Mouse (Mus musculus): Measurements from ENCODE around the gene Lefty1. TPM values are rescaled to one million over a fixed set of nuclear protein-coding genes. Genes with fewer than 3 reads are reported as not detected.
A peak's percentile ranks its signal among the peaks of the same experiment; 100 is the strongest.

The Lefty1 gene
- polyA plus RNA-seq, 1 experiment, result 53.2 TPM

GRCm38 (mm10) chr1:180972941-180973340 lies 38.1 kb downstream of the Lefty1 start:
- TF ChIP-seq EP300 (IDR thresholded peaks at IDR 0.05; ENCODE audit: insufficient read depth, low read depth, low read length) (no peak), POLR2A (IDR thresholded peaks at IDR 0.05; ENCODE audit: insufficient read depth, low read length) (no peak), CTCF (IDR thresholded peaks at IDR 0.05; ENCODE audit: low read depth, low read length) (no peak)
- H3K36me3 ChIP-seq (ENCODE audit: control insufficient read depth, insufficient read depth, low read length, poor library complexity, severe bottlenecking), result no peaks in the 10 kb centered on the region
- no peak overlapping the region for H3K27ac ChIP-seq (ENCODE audit: insufficient read depth, low read length)
- H3K27me3 ChIP-seq (ENCODE audit: control insufficient read depth, insufficient read depth, low read length, poor library complexity, severe bottlenecking), result no peaks in the 10 kb centered on the region
- H3K4me3 ChIP-seq (ENCODE audit: low read depth, low read length), result no peak overlapping the region
- H3K9ac ChIP-seq (ENCODE audit: low read depth, poor library complexity, severe bottlenecking), result no peak overlapping the region
- no peaks in the 10 kb centered on the region for H3K9me3 ChIP-seq (replicated peaks; ENCODE audit: control insufficient read depth, insufficient read depth, low read length, poor library complexity, severe bottlenecking)
- H3K4me1 ChIP-seq (ENCODE audit: control insufficient read depth, insufficient read depth, low read length), result peaks cover 5% of the 10 kb centered on the region

GRCm38 (mm10) chr1:180974126-180974746 lies 39.4 kb downstream of the Lefty1 start:
- H3K4me1 ChIP-seq (ENCODE audit: control insufficient read depth, insufficient read depth, low read length), result peaks cover 5% of the 10 kb centered on the region
- no peaks in the 10 kb centered on the region for H3K27me3 ChIP-seq (ENCODE audit: control insufficient read depth, insufficient read depth, low read length, poor library complexity, severe bottlenecking)
- H3K27ac ChIP-seq (ENCODE audit: insufficient read depth, low read length), result no peak overlapping the region
- no peaks in the 10 kb centered on the region for H3K9me3 ChIP-seq (replicated peaks; ENCODE audit: control insufficient read depth, insufficient read depth, low read length, poor library complexity, severe bottlenecking)
- H3K9ac ChIP-seq (ENCODE audit: low read depth, poor library complexity, severe bottlenecking), result no peak overlapping the region
- no peak overlapping the region for H3K4me3 ChIP-seq (ENCODE audit: low read depth, low read length)
- H3K36me3 ChIP-seq (ENCODE audit: control insufficient read depth, insufficient read depth, low read length, poor library complexity, severe bottlenecking), result no peaks in the 10 kb centered on the region
- TF ChIP-seq EP300 (IDR thresholded peaks at IDR 0.05; ENCODE audit: insufficient read depth, low read depth, low read length), result no peak
- no peak for TF ChIP-seq POLR2A (IDR thresholded peaks at IDR 0.05; ENCODE audit: insufficient read depth, low read length)
- TF ChIP-seq CTCF (IDR thresholded peaks at IDR 0.05; ENCODE audit: low read depth, low read length), result peak; percentile 45

DNA sequence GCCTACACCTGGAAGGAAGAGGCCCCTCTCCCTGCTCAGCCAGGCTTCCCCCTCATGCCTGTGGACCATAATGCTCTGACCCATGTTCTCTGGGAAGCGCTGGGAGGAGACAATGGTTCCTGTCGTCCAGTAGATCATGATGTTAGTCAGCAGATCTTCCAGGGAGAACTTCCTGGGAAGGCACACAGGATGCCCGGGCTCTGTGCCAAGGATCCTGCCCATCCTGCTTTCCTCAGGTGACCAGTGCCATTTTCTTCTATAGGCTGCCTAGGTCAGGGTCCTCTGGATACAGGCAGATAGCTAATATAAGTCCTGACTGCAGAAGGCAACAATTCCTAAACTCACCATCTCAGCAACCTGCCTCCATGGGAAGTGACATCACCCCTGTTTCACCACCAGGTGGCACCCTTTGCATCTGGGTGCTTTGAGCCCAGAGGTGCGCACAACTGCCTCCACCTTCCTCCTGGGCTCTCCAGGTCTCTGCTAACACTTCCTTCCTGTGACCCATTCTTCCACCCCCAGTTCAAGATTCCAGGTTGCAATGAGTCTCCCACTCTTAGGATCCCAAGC lies 41.4 kb downstream of the Lefty1 start:
- H3K4me1 ChIP-seq (ENCODE audit: control insufficient read depth, insufficient read depth, low read length), result peaks cover 5% of the 10 kb centered on the region
- H3K27ac ChIP-seq (ENCODE audit: insufficient read depth, low read length), result no peak overlapping the region
- H3K27me3 ChIP-seq (ENCODE audit: control insufficient read depth, insufficient read depth, low read length, poor library complexity, severe bottlenecking), result no peaks in the 10 kb centered on the region
- no peak overlapping the region for H3K9ac ChIP-seq (ENCODE audit: low read depth, poor library complexity, severe bottlenecking)
- no peak overlapping the region for H3K4me3 ChIP-seq (ENCODE audit: low read depth, low read length)
- peak; percentile 98 for TF ChIP-seq CTCF (IDR thresholded peaks at IDR 0.05; ENCODE audit: low read depth, low read length)
- no peak for TF ChIP-seq EP300 (IDR thresholded peaks at IDR 0.05; ENCODE audit: insufficient read depth, low read depth, low read length)
- H3K9me3 ChIP-seq (replicated peaks; ENCODE audit: control insufficient read depth, insufficient read depth, low read length, poor library complexity, severe bottlenecking), result no peaks in the 10 kb centered on the region
- H3K36me3 ChIP-seq (ENCODE audit: control insufficient read depth, insufficient read depth, low read length, poor library complexity, severe bottlenecking), result no peaks in the 10 kb centered on the region

DNA sequence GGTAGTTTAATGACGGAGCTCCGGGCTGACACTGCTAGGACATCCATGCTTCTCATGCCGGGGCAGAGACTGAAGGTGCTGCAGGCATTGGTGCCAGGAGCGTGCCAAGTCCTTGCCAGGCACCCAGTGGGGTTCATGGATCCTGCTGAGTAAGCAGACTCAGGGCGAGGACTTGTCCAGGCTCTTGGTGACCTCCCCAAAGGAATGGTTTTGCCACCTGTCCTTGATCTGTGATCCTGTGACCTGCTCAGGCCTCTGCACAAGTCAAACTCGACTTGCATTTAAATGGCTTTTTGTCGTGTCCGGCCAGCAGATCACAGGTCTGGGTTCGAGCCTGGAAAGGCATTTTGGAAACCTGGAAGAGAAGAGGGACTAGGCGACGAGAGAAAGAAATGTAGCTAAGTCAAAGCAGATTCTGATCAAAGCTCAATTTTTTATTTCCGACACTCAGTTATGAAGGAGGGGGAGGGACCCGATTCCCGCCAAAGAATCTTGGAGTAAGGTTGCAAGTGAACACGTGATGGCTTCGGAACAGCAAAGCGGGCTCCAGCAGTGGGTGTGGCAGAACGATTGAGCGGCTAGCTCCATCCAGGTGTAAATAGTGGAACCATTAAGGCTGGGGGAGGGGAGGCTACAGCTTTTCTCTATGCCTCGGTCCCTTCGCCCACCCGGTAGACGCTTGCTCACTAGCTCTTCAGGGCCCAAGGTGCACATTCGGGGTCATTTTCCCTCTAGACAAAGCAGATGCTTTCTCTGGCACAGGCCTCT lies 44.8 kb downstream of the Lefty1 start:
- TF ChIP-seq CTCF (IDR thresholded peaks at IDR 0.05; ENCODE audit: low read depth, low read length), result no peak
- TF ChIP-seq POLR2A (IDR thresholded peaks at IDR 0.05; ENCODE audit: insufficient read depth, low read length), result no peak
- TF ChIP-seq EP300 (IDR thresholded peaks at IDR 0.05; ENCODE audit: insufficient read depth, low read depth, low read length), result peak; percentile 89
- Histone ChIP-seq H3K9me3 (replicated peaks; ENCODE audit: control insufficient read depth, insufficient read depth, low read length, poor library complexity, severe bottlenecking) (no peaks in the 10 kb centered on the region), H3K4me3 (ENCODE audit: low read depth, low read length) (no peak overlapping the region), H3K4me1 (ENCODE audit: control insufficient read depth, insufficient read depth, low read length) (peaks cover 2% of the 10 kb centered on the region), H3K27me3 (ENCODE audit: control insufficient read depth, insufficient read depth, low read length, poor library complexity, severe bottlenecking) (no peaks in the 10 kb centered on the region), H3K36me3 (ENCODE audit: control insufficient read depth, insufficient read depth, low read length, poor library complexity, severe bottlenecking) (no peaks in the 10 kb centered on the region), H3K27ac (ENCODE audit: insufficient read depth, low read length) (peak overlapping the region; percentile 64), H3K9ac (ENCODE audit: low read depth, poor library complexity, severe bottlenecking) (peak overlapping the region; percentile 7; the same call in 1 of the 2 replicates)

GRCm38 (mm10) chr1:180980464-180980863 lies 45.6 kb downstream of the Lefty1 start:
- Histone ChIP-seq H3K4me1 (ENCODE audit: control insufficient read depth, insufficient read depth, low read length) (peaks cover 2% of the 10 kb centered on the region), H3K27ac (ENCODE audit: insufficient read depth, low read length) (peak overlapping the region; percentile 64), H3K9me3 (replicated peaks; ENCODE audit: control insufficient read depth, insufficient read depth, low read length, poor library complexity, severe bottlenecking) (no peaks in the 10 kb centered on the region), H3K4me3 (ENCODE audit: low read depth, low read length) (no peak overlapping the region), H3K27me3 (ENCODE audit: control insufficient read depth, insufficient read depth, low read length, poor library complexity, severe bottlenecking) (no peaks in the 10 kb centered on the region), H3K9ac (ENCODE audit: low read depth, poor library complexity, severe bottlenecking) (peak overlapping the region; percentile 7; the same call in 1 of the 2 replicates), H3K36me3 (ENCODE audit: control insufficient read depth, insufficient read depth, low read length, poor library complexity, severe bottlenecking) (no peaks in the 10 kb centered on the region)
- TF ChIP-seq POLR2A (IDR thresholded peaks at IDR 0.05; ENCODE audit: insufficient read depth, low read length), result no peak
- TF ChIP-seq CTCF (IDR thresholded peaks at IDR 0.05; ENCODE audit: low read depth, low read length), result peak; percentile 33

All from ES-Bruce4 (cell line).